Comparison of ENCODE assay signal across 17 mouse cellular contexts in the genomic region with DNA sequence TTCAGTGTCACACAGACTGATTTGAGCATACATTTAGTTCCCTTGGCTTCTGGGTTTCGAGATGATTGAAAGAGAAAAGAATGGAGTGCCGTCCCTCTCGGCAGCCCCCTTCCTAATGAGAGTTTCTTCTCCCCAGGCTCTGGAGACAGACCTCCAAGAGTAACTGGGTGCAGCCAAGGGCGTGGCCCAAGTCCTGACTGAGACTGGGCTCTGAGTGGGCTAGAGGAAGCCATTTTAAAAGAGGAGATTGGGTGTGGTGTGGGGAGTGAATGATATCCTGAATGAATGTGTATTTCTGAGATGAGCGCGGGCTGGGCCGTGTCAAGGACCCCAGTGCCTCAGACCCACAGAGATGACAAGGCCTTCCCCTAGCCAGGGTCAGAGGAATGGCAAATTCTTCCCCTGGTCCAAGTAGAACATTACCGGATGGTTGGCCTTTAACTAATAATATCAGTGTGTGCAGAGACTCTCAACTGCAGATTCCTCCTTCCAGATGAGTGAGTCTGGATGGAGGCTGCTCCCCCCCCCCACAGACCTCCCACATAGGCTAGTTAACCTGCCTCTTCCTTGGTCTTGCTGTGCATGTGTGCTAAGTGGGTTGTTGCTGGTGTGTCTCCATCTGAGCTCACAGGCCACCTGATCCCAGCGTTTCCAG. TPM values are rescaled to one million over a fixed set of nuclear protein-coding genes. Genes with fewer than 3 reads are reported as not detected.
DNase-seq lines count a peak whose midpoint lies in the region; ATAC-seq and TF ChIP-seq lines count a peak whose summit lies in the region.
"Had no signal": no experiment of that assay in that cellular context is flagged by ENCODE, and none has a peak within 500 bp of the region (broad histone marks: within the 10 kb centered on the region; RNA-seq: fewer than 3 reads in every experiment).

No protein-coding gene starts in this region.

- no peak overlapping the region for H3K9ac ChIP-seq in kidney, embryonic 16.5 days (replicated peaks; ENCODE audit: low read length)
- H3K9ac ChIP-seq in liver, embryonic 14.5 days (replicated peaks), result no peak overlapping the region
- H3K9ac ChIP-seq in lung, postnatal 0 days (replicated peaks; ENCODE audit: low read depth), result no peak overlapping the region
- H3K9ac ChIP-seq: hindbrain, embryonic 13.5 days; limb, embryonic 13.5 days; neural tube, embryonic 13.5 days had no signal

- ATAC-seq in kidney, embryonic 16.5 days (ENCODE audit: low FRiP score, low TSS enrichment), result peak; percentile 88
- ATAC-seq in liver, embryonic 14.5 days (ENCODE audit: insufficient read depth), result no peak
- no peak for ATAC-seq in lung, postnatal 0 days
- ATAC-seq: activated CD4-positive, CD25-positive, alpha-beta regulatory T cell, adult 4 months; CD4-positive, CD25-positive, alpha-beta regulatory T cell, adult 4 months had no signal

- peak overlapping the region; percentile 6; the same call in 1 of the 2 replicates for H3K27ac ChIP-seq in kidney, embryonic 16.5 days (ENCODE audit: low read length)
- H3K27ac ChIP-seq in liver, embryonic 14.5 days, result no peak overlapping the region
- H3K27ac ChIP-seq in lung, postnatal 0 days (ENCODE audit: low read length), result no peak overlapping the region
- H3K27ac ChIP-seq: hindbrain, embryonic 13.5 days; limb, embryonic 13.5 days; neural tube, embryonic 13.5 days had no signal

- no peak for TF ChIP-seq EP300 in liver, embryonic 14.5 days (IDR thresholded peaks at IDR 0.05; ENCODE audit: low read depth)
- no peak for TF ChIP-seq EP300 in lung, postnatal 0 days (IDR thresholded peaks at IDR 0.05)

- no peak for TF ChIP-seq CTCF in liver, embryonic 14.5 days (IDR thresholded peaks at IDR 0.05; ENCODE audit: low read depth)
- no peak for TF ChIP-seq CTCF in lung, postnatal 0 days (IDR thresholded peaks at IDR 0.05)

- peaks cover 13% of the 10 kb centered on the region for H3K4me1 ChIP-seq in kidney, embryonic 16.5 days (ENCODE audit: insufficient read depth, low read length)
- peaks cover 30 to 40% of the 10 kb centered on the region in 2 experiments for H3K4me1 ChIP-seq in liver, embryonic 14.5 days (replicated peaks; ENCODE audit: control insufficient read depth in 2 of 2, insufficient read depth in 2 of 2, low read length in 1 of 2)
- no peaks in the 10 kb centered on the region for H3K4me1 ChIP-seq in lung, postnatal 0 days (ENCODE audit: insufficient read depth, low read depth, low read length)

- peak; percentile 19 for DNase-seq in R1 (ENCODE audit: low read depth, low spot score)
- DNase-seq in brain, adult 2 months (ENCODE audit: low read depth, low spot score), result peak; percentile 27
- no peak for DNase-seq in liver, embryonic 14.5 days (ENCODE audit: low read depth in 3 of 3, low spot score in 3 of 3)
- DNase-seq in cerebellum, postnatal 14 days, result no peak
- DNase-seq in lung, postnatal 0 days (ENCODE audit: low spot score), result no peak
- DNase-seq in testis, postnatal 14 days (ENCODE audit: low spot score), result no peak
- DNase-seq: adrenal gland, postnatal 25 days; cerebellum, adult 9-11 months; lung, postnatal 10 days; thymus, adult 18-20 months had no signal

- H3K27me3 ChIP-seq in kidney, embryonic 16.5 days (ENCODE audit: insufficient read depth, low read length), result no peaks in the 10 kb centered on the region
- H3K27me3 ChIP-seq in liver, embryonic 14.5 days (ENCODE audit: control insufficient read depth, insufficient read depth, low read length), result no peaks in the 10 kb centered on the region
- no peaks in the 10 kb centered on the region for H3K27me3 ChIP-seq in lung, postnatal 0 days (replicated peaks; ENCODE audit: insufficient read depth, low read length)
- H3K27me3 ChIP-seq: hindbrain, embryonic 13.5 days; limb, embryonic 13.5 days; neural tube, embryonic 13.5 days had no signal

- no peaks in the 10 kb centered on the region for H3K36me3 ChIP-seq in kidney, embryonic 16.5 days (ENCODE audit: insufficient read depth, low read length)
- no peaks in the 10 kb centered on the region for H3K36me3 ChIP-seq in liver, embryonic 14.5 days (replicated peaks; ENCODE audit: control insufficient read depth, insufficient read depth, low read depth)
- H3K36me3 ChIP-seq in lung, postnatal 0 days (ENCODE audit: insufficient read depth, low read length), result no peaks in the 10 kb centered on the region
- H3K36me3 ChIP-seq: hindbrain, embryonic 13.5 days; limb, embryonic 13.5 days; neural tube, embryonic 13.5 days had no signal

- H3K4me3 ChIP-seq in kidney, embryonic 16.5 days (ENCODE audit: low read length), result no peak overlapping the region
- H3K4me3 ChIP-seq in liver, embryonic 14.5 days (ENCODE audit: insufficient read depth in 1 of 2, low read depth in 2 of 2, low read length in 2 of 2), result peak overlapping the region; percentile 12 to 46; a peak in 1 of 4 replicates
- H3K4me3 ChIP-seq in lung, postnatal 0 days (ENCODE audit: low read depth, low read length), result no peak overlapping the region
- H3K4me3 ChIP-seq: hindbrain, embryonic 13.5 days; limb, embryonic 13.5 days; megakaryocyte, embryonic 14.5 days; neural tube, embryonic 13.5 days had no signal

- no peak overlapping the region for H3K4me2 ChIP-seq in kidney, embryonic 16.5 days (replicated peaks; ENCODE audit: low read depth, low read length)
- peak overlapping the region; percentile 60 for H3K4me2 ChIP-seq in liver, embryonic 14.5 days (ENCODE audit: low read depth)
- H3K4me2 ChIP-seq in lung, postnatal 0 days (replicated peaks; ENCODE audit: low read depth, low read length), result no peak overlapping the region
- H3K4me2 ChIP-seq: hindbrain, embryonic 13.5 days; limb, embryonic 13.5 days; neural tube, embryonic 13.5 days had no signal

- 58% methylated on average over 9 of the region's 9 CpGs for WGBS in kidney, embryonic 16.5 days
- WGBS in liver, embryonic 14.5 days (ENCODE audit: insufficient replicate concordance), result 65% methylated on average over 9 of the region's 9 CpGs
- WGBS in lung, postnatal 0 days, result 71% methylated on average over 9 of the region's 9 CpGs

- H3K9me3 ChIP-seq in kidney, embryonic 16.5 days (ENCODE audit: low read length), result no peaks in the 10 kb centered on the region
- H3K9me3 ChIP-seq in liver, embryonic 14.5 days (ENCODE audit: control insufficient read depth, low read length), result no peaks in the 10 kb centered on the region
- no peaks in the 10 kb centered on the region for H3K9me3 ChIP-seq in lung, postnatal 0 days (ENCODE audit: low read length)
- H3K9me3 ChIP-seq: hindbrain, embryonic 13.5 days; neural tube, embryonic 13.5 days had no signal

RNA-seq across cellular contexts. Expression of gene Bod1, which starts 13.4 kb away (rescaled TPM):
- polyA plus RNA-seq in kidney, embryonic 16.5 days (2015; fragmentation: Nextera tagmentation; extraction: Ambion mirVana), result 81.8 and 88.4 TPM in 2 replicates
- 10.7 and 12.9 TPM in 2 replicates for polyA plus RNA-seq in liver, embryonic 14.5 days (2012; rRNA removed)
- 11.6 and 12.2 TPM in 2 replicates for polyA plus RNA-seq in liver, embryonic 14.5 days (2014; fragmentation: Nextera tagmentation; extraction: Ambion mirVana)
- 51.1 and 53.2 TPM in 2 replicates for polyA plus RNA-seq in lung, postnatal 0 days (2015; fragmentation: Nextera tagmentation; extraction: Ambion mirVana)

Comparison
In these comparisons a context has a peak if more than half of its experiments do, and no peak if none do; other contexts are left out.
1. DNase-seq: peak in R1 (single experiment) and brain, adult 2 months (single experiment); none in liver, embryonic 14.5 days (0 of 3), cerebellum, postnatal 14 days (0 of 2), lung, postnatal 0 days (single experiment) and testis, postnatal 14 days (single experiment).
2. H3K4me3 ChIP-seq: peak in liver, embryonic 14.5 days (2 of 2); none in kidney, embryonic 16.5 days (single experiment) and lung, postnatal 0 days (single experiment).